Mouse (Mus musculus) heart, embryonic 15.5 days (tissue): ENCODE results near the gene Zfp467. TPM values are rescaled to one million over a fixed set of nuclear protein-coding genes. Genes with fewer than 3 reads are reported as not detected.

Source experiments
- ATAC-seq: fragments of 200-750 bp; cut with Nextera tagmentation; replicated peaks from 2 replicates; pipeline ENCODE4 v1.8.0; 2017; ENCODE audit warnings: low read depth, moderate TSS enrichment; ENCODE audit not compliant: insufficient number of reproducible peaks, insufficient read depth, low FRiP score
- H3K27ac ChIP-seq: fragments of 300-500 bp; sonication (generic); 2 replicates; pipeline ENCODE4 v1.5.1; 2015; ENCODE audit warnings: mild to moderate bottlenecking, inconsistent platforms
- H3K27me3 ChIP-seq: fragments of 300-500 bp; sonication (generic); 2 replicates; pipeline ENCODE4 v1.6.1; 2015; ENCODE audit warnings: inconsistent platforms
- H3K36me3 ChIP-seq: fragments of 300-500 bp; sonication (generic); 2 replicates; pipeline ENCODE4 v1.6.1; 2015; ENCODE audit warnings: mild to moderate bottlenecking, inconsistent platforms
- H3K4me1 ChIP-seq: fragments of 300-500 bp; sonication (generic); replicated peaks from 2 replicates; pipeline ENCODE4 v1.6.1; 2015; ENCODE audit warnings: inconsistent platforms
- H3K4me2 ChIP-seq: fragments of 300-500 bp; sonication (generic); 2 replicates; pipeline ENCODE4 v1.6.1; 2015; ENCODE audit warnings: inconsistent platforms, mild to moderate bottlenecking, moderate library complexity
- H3K4me3 ChIP-seq: fragments of 300-500 bp; sonication (generic); 2 replicates; pipeline ENCODE4 v1.5.1; 2015; ENCODE audit warnings: mild to moderate bottlenecking, inconsistent platforms
- H3K9ac ChIP-seq: fragments of 300-500 bp; sonication (generic); 2 replicates; pipeline ENCODE4 v1.6.1; 2015; ENCODE audit warnings: mild to moderate bottlenecking, inconsistent platforms
- H3K9me3 ChIP-seq: fragments of 300-500 bp; sonication (generic); replicated peaks from 2 replicates; pipeline ENCODE4 v1.6.1; 2016; ENCODE audit warnings: inconsistent platforms
- WGBS: fragments of 180-500 bp; shearing (Covaris S2); methylation state at CpG from one replicate; pipeline ENCODE4 v1.1.7; 2015; ENCODE audit warnings: mixed read lengths; 5-methylcytosine and 5-hydroxymethylcytosine counted together
- polyA plus RNA-seq: library from polyadenylated mRNA; unstranded; fragments of >200 nt; fragmentation: Nextera tagmentation; extraction: Ambion mirVana; gene quantifications from 2 replicates; pipeline ENCODE4 v1.2.1, GENCODE M21; 2015

Zfp467 gene
- polyA plus RNA-seq, 1 experiment from 2014 or later, result 20.4 TPM

DNA sequence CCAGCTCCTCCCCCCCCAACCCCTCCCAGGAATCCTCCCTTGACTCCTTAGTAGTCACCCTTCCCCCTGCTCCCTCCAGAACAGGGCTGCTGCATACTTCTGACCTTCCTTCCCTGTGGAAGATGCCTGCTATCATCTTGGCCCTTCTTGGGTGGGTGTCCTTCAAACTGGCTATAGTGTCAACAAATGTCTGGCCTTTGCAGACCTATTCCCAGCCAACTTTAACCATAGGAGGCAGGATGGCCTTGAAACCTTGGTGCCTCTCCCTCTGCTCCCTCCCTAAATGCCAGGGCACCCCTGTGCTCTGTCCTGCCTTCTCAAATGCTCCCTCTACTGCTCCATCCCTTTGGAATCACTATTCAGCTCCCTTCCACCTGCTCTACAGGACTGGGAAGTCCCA lies 6.0 kb downstream of the Zfp467 start:
- no peak for ATAC-seq
- Histone ChIP-seq H3K4me2 (no peak overlapping the region), H3K9ac (no peak overlapping the region), H3K4me3 (no peak overlapping the region), H3K27me3 (peaks cover 20% of the 10 kb centered on the region), H3K9me3 (no peaks in the 10 kb centered on the region), H3K27ac (no peak overlapping the region), H3K36me3 (peaks cover 33% of the 10 kb centered on the region), H3K4me1 (peaks cover 50% of the 10 kb centered on the region)

GRCm38 (mm10) chr6:48438475-48439125 lies 7.0 kb downstream of the Zfp467 start:
- H3K4me3 ChIP-seq, result peak overlapping the region; percentile 24
- H3K9me3 ChIP-seq, result no peaks in the 10 kb centered on the region
- H3K9ac ChIP-seq, result no peak overlapping the region
- H3K36me3 ChIP-seq, result peaks cover 33% of the 10 kb centered on the region
- no peak for ATAC-seq
- H3K4me2 ChIP-seq, result peak overlapping the region; percentile 54
- H3K27me3 ChIP-seq, result peaks cover 20% of the 10 kb centered on the region
- H3K4me1 ChIP-seq, result peaks cover 52% of the 10 kb centered on the region
- no peak overlapping the region for H3K27ac ChIP-seq
- 49% methylated on average over 55 of the region's 55 CpGs for WGBS

DNA sequence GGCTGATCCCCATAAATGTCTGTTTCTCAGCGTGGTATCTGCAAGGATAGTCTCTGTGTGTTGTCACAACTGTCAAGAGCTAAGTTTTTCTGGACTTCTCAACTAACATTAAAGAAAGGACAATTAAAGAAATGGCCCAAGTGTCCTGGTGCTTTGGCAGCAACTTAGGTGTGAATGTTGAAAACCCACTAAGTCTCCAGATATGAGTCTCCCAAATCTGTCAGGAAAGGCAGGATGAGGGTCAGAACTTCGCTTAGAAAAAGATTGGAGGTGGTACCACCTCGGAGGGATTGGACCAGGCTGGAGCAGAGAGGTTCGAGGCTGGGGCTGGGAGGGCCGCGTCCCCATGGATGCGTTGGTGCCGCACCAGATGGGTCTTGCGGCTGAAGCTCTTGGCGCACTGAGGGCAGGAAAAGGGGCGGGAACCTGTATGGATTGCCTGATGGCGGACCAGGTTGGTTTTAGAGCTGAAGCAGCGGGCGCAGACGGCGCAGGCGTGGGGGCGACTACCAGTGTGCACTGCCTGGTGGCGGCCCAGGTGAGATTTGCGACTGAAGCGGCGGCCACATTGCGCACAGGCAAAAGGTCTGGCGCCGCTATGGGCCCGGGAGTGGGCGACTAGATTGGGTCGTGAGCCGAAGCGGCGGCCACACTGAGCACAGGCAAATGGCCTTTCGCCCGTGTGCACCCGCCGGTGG lies 7.8 kb downstream of the Zfp467 start:
- Histone ChIP-seq H3K4me3 (peak overlapping the region; percentile 24; the same call in 1 of the 2 replicates), H3K9me3 (no peaks in the 10 kb centered on the region), H3K9ac (no peak overlapping the region), H3K4me2 (peak overlapping the region; percentile 54), H3K4me1 (peaks cover 54% of the 10 kb centered on the region), H3K27me3 (peaks cover 20% of the 10 kb centered on the region), H3K27ac (no peak overlapping the region), H3K36me3 (peaks cover 33% of the 10 kb centered on the region)
- no peak for ATAC-seq
- 60% methylated on average over 35 of the region's 35 CpGs for WGBS

DNA sequence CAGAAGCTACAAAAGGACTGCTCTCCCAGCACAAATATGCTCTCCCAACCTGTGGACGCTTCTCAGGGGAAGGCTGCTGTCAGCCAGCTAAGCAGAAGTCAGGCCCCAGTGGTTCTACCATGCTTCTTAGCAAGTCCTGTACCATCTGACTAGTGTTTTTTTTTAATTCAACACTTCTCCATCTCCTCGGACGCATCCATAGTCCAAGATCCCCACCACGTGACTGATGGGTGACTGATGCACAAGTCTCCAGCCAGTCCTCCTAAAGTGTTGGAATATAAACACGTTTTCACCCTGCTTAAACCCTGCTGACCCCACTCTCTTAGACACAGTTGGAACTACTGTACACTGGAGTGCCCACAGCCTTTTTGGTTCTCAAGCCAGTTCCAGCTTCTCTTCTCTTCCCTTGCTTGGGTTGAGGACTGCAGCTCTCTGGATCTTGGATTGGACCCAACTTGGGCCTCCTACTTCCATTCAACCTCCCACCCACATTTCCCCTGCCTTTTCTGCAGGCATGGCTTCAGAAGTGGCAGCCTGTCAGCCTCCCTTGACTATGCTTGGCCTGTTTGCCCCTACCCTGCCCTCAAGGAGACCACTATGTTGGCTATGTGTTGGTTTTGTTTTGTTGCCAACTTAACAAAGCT lies 9.8 kb downstream of the Zfp467 start:
- peaks cover 20% of the 10 kb centered on the region for H3K27me3 ChIP-seq
- no peak overlapping the region for H3K27ac ChIP-seq
- no peak for ATAC-seq
- H3K36me3 ChIP-seq, result peaks cover 16% of the 10 kb centered on the region
- 75% methylated on average over 5 of the region's 5 CpGs for WGBS
- no peak overlapping the region for H3K4me3 ChIP-seq
- peaks cover 50% of the 10 kb centered on the region for H3K4me1 ChIP-seq
- H3K4me2 ChIP-seq, result no peak overlapping the region
- H3K9me3 ChIP-seq, result no peaks in the 10 kb centered on the region
- H3K9ac ChIP-seq, result no peak overlapping the region

GRCm38 (mm10) chr6:48435111-48435510 lies 10.5 kb downstream of the Zfp467 start:
- Histone ChIP-seq H3K9me3 (no peaks in the 10 kb centered on the region), H3K4me2 (no peak overlapping the region), H3K9ac (no peak overlapping the region), H3K4me1 (peaks cover 47% of the 10 kb centered on the region), H3K36me3 (peaks cover 16% of the 10 kb centered on the region), H3K4me3 (no peak overlapping the region), H3K27ac (no peak overlapping the region), H3K27me3 (peaks cover 20% of the 10 kb centered on the region)
- no peak for ATAC-seq
- 37% methylated on average over 5 of the region's 5 CpGs for WGBS

GRCm38 (mm10) chr6:48434651-48435050 lies 11.0 kb downstream of the Zfp467 start:
- 60% methylated on average over 6 of the region's 6 CpGs for WGBS
- Histone ChIP-seq H3K9me3 (no peaks in the 10 kb centered on the region), H3K36me3 (peaks cover 16% of the 10 kb centered on the region), H3K27me3 (peaks cover 17% of the 10 kb centered on the region), H3K4me1 (peaks cover 45% of the 10 kb centered on the region), H3K4me3 (no peak overlapping the region), H3K27ac (no peak overlapping the region), H3K9ac (no peak overlapping the region), H3K4me2 (no peak overlapping the region)
- ATAC-seq, result no peak

GRCm38 (mm10) chr6:48432893-48433816 lies 12.5 kb downstream of the Zfp467 start:
- H3K27me3 ChIP-seq, result peaks cover 5% of the 10 kb centered on the region
- ATAC-seq, result no peak
- peaks cover 33% of the 10 kb centered on the region for H3K4me1 ChIP-seq
- no peak overlapping the region for H3K4me3 ChIP-seq
- 45% methylated on average over 12 of the region's 12 CpGs for WGBS
- H3K9ac ChIP-seq, result no peak overlapping the region
- H3K27ac ChIP-seq, result 0 out of 2 replicates have a peak overlapping the region, but pooled peaks have one; percentile 20
- H3K36me3 ChIP-seq, result peaks cover 5% of the 10 kb centered on the region
- no peaks in the 10 kb centered on the region for H3K9me3 ChIP-seq
- H3K4me2 ChIP-seq, result no peak overlapping the region

GRCm38 (mm10) chr6:48430748-48431147 lies 14.9 kb downstream of the Zfp467 start:
- no peak overlapping the region for H3K4me2 ChIP-seq
- no peak for ATAC-seq
- no peak overlapping the region for H3K27ac ChIP-seq
- H3K4me1 ChIP-seq, result peaks cover 22% of the 10 kb centered on the region
- no peaks in the 10 kb centered on the region for H3K9me3 ChIP-seq
- WGBS, result 62% methylated on average over 5 of the region's 5 CpGs
- no peaks in the 10 kb centered on the region for H3K36me3 ChIP-seq
- H3K27me3 ChIP-seq, result no peaks in the 10 kb centered on the region
- H3K4me3 ChIP-seq, result no peak overlapping the region
- H3K9ac ChIP-seq, result no peak overlapping the region

- 60% methylated on average over 4 of the region's 4 CpGs for WGBS
- H3K36me3 ChIP-seq, result no peaks in the 10 kb centered on the region
- ATAC-seq, result no peak
These were observed 16.7 kb downstream of the Zfp467 start for GRCm38 (mm10) chr6:48428769-48429557.

GRCm38 (mm10) chr6:48426956-48427355 lies 18.7 kb downstream of the Zfp467 start:
- no peak for ATAC-seq
- Histone ChIP-seq H3K9me3 (no peaks in the 10 kb centered on the region), H3K4me3 (no peak overlapping the region), H3K4me1 (no peaks in the 10 kb centered on the region), H3K4me2 (no peak overlapping the region), H3K27ac (no peak overlapping the region), H3K9ac (no peak overlapping the region), H3K27me3 (no peaks in the 10 kb centered on the region), H3K36me3 (no peaks in the 10 kb centered on the region)
- WGBS, result 74% methylated on average over 5 of the region's 5 CpGs

More at GRCm38 (mm10) chr6:48428769-48429557, 16.7 kb downstream of the Zfp467 start:
- no peaks in the 10 kb centered on the region for H3K27me3 ChIP-seq
- peaks cover 10% of the 10 kb centered on the region for H3K4me1 ChIP-seq
- no peak overlapping the region for H3K9ac ChIP-seq
- H3K27ac ChIP-seq, result no peak overlapping the region
- H3K4me3 ChIP-seq, result no peak overlapping the region
- H3K4me2 ChIP-seq, result no peak overlapping the region
- H3K9me3 ChIP-seq, result no peaks in the 10 kb centered on the region
